Mouse (Mus musculus): Measurements from ENCODE around the gene Rad51b. TPM values are rescaled to one million over a fixed set of nuclear protein-coding genes. Genes with fewer than 3 reads are reported as not detected.

The Rad51b gene
- polyA plus RNA-seq (2015; fragmentation: Nextera tagmentation; extraction: Ambion mirVana): 1.7 and 2.0 TPM in 2 replicates

DNA sequence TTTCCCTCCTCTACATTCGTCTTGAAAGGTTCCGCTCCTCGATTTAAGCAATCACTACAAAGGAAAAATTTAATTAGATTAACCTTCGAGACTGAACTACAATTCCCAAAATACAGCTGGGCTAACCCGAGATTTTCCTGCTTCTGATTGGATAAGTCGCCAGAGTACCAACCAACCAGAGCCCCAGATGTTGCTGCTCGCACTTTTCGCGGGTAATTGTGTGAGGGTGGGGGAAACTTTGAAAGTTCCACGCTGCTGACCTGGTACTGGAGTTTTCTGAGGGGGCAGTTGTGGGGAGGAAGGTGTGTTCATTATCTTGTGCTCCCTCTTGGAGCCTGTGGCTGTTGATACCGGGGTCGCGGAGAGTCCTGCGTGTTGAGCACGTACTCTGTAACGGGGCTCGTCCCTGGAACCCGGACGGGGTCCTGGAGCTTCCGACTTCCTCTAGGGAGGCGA lies at the start of gene Rad51b:
Rad51b (plus strand) TSS at position 162 of the 456 bp plus-strand sequence.

DNA sequence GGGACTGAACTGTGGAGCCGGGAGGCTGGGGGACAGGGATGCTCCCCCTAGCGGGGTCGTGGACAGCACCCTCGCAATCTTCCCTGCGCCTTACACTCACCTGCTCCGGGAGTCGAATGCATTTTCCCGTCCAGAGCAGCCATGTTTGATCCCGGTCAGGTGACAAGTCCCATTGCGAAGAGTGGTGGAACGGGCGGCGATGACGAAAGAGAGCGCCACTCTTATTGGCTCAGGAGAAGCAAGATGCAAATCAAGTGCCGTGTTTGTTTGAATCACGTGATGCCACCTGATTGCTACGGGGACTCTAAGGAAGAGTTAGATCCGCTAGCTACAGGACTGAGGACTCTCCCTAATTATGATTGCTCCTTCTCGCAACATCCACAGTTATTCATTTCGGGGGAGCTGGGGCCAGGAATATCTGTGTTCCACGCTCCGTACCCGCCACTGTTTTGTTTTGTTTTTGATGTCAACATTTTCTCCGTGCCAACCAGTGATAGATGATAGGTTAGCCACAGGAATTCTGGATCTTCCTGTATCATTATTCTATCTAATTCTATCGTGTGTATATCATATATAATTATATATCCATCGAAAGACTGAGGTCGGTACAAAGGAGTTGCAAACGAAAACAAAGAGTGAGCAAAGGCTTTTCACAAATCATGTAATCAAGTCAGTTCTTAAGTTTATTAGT lies 811 bp upstream of the Rad51b start, which contains the start of gene Zfyve26:
Zfyve26 (minus strand) TSS at position 179 of the 691 bp plus-strand sequence.

Other genes with a start within 250 kb of the Rad51b start
- 5.1 and 7.2 TPM in 2 replicates for gene Pigh, start 207.6 kb upstream of the Rad51b start, polyA plus RNA-seq (2015; fragmentation: Nextera tagmentation; extraction: Ambion mirVana)
- not detected in 2 replicates for gene Arg2, start 166.5 kb upstream of the Rad51b start, polyA plus RNA-seq (2015; fragmentation: Nextera tagmentation; extraction: Ambion mirVana)
- 65.0 and 72.1 TPM in 2 replicates for gene Vti1b, start 124.6 kb upstream of the Rad51b start, polyA plus RNA-seq (2015; fragmentation: Nextera tagmentation; extraction: Ambion mirVana)
- gene Rdh11, start 105.0 kb upstream of the Rad51b start, polyA plus RNA-seq (2015; fragmentation: Nextera tagmentation; extraction: Ambion mirVana): 5.9 and 6.8 TPM in 2 replicates
- 0.76 and 2.2 TPM in 2 replicates for gene Rdh12, start 88.4 kb upstream of the Rad51b start, polyA plus RNA-seq (2015; fragmentation: Nextera tagmentation; extraction: Ambion mirVana)
- 5.7 TPM in 2 replicates for gene Zfyve26, start 978 bp upstream of the Rad51b start, polyA plus RNA-seq (2015; fragmentation: Nextera tagmentation; extraction: Ambion mirVana)

Measured in skeletal muscle tissue, postnatal 0 days (tissue).